Mouse (Mus musculus) lung, embryonic 15.5 days (tissue): ENCODE data around the gene Btbd19. TPM values are rescaled to one million over a fixed set of nuclear protein-coding genes. Genes with fewer than 3 reads are reported as not detected.

ENCODE experiments used
- ATAC-seq: fragments of 200-750 bp; cut with Nextera tagmentation; 2 replicates; pipeline ENCODE4 v1.8.0; 2017; ENCODE audit warnings: moderate number of reproducible peaks, borderline replicate concordance; ENCODE audit not compliant: low FRiP score, low TSS enrichment; ENCODE audit errors: extremely low read depth
- H3K27ac ChIP-seq: fragments of 300-500 bp; sonication (generic); 2 replicates; pipeline ENCODE4 v1.5.1; 2015; ENCODE audit warnings: moderate library complexity, mild to moderate bottlenecking, inconsistent platforms
- H3K27me3 ChIP-seq: fragments of 300-500 bp; sonication (generic); 2 replicates; pipeline ENCODE4 v1.6.1; 2015; ENCODE audit warnings: inconsistent platforms
- H3K36me3 ChIP-seq: fragments of 300-500 bp; sonication (generic); 2 replicates; pipeline ENCODE4 v1.6.1; 2015; ENCODE audit warnings: inconsistent platforms
- H3K4me1 ChIP-seq: fragments of 300-500 bp; sonication (generic); 2 replicates; pipeline ENCODE4 v1.6.1; 2015; ENCODE audit warnings: inconsistent platforms
- H3K4me2 ChIP-seq: fragments of 300-500 bp; sonication (generic); 2 replicates; pipeline ENCODE4 v1.6.1; 2015; ENCODE audit warnings: inconsistent platforms, mild to moderate bottlenecking, moderate library complexity
- H3K4me3 ChIP-seq: fragments of 300-500 bp; sonication (generic); 2 replicates; pipeline ENCODE4 v1.5.1; 2015; ENCODE audit warnings: mild to moderate bottlenecking, inconsistent platforms
- H3K9ac ChIP-seq: fragments of 300-500 bp; sonication (generic); 2 replicates; pipeline ENCODE4 v1.6.1; 2015; ENCODE audit warnings: inconsistent platforms
- H3K9me3 ChIP-seq: fragments of 300-500 bp; sonication (generic); 2 replicates; pipeline ENCODE4 v1.6.1; 2016; ENCODE audit warnings: inconsistent platforms
- WGBS: fragments of 180-500 bp; shearing (Covaris S2); methylation state at CpG from one replicate; pipeline ENCODE4 v1.1.7; 2015; 5-methylcytosine and 5-hydroxymethylcytosine counted together
- polyA plus RNA-seq: library from polyadenylated mRNA; unstranded; fragments of >200 nt; fragmentation: Nextera tagmentation; extraction: Ambion mirVana; gene quantifications from 2 replicates; pipeline ENCODE4 v1.2.1, GENCODE M21; 2015

The Btbd19 gene
- polyA plus RNA-seq, result 5.9 and 6.8 TPM in 2 replicates

DNA sequence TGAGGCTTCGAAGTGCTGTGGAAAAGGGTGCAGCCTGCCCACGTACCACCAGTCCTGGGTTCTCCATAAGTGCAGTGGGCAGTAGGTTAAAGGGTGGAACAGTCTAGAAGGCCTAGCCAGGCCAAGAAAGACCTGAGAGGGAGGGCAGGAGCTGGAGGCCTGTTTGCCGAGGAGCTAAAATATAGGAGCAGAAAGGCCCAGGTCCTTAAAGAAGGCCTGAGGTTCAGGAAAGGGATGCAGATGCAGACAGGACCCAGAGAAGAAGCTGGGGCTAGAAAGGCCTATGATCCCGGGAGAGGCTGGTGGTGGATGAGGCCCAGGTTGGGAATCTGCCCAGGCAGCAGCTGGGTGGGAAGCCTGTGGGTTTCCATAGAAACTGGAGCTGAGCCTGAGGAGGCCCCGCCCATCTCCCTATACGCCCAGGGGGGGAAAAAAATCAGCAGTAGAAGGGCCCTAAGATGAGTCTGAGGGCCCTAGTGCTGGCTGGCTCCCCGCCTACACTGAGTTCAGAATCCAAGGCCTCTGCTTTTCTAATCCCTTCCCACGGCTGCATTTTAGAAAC lies at the start of gene Btbd19:
Gene Btbd19, minus strand, starts transcription at position 378 of the 562 bp plus-strand sequence.
- H3K4me1 ChIP-seq, result peaks cover 32% of the 10 kb centered on the region
- peak; percentile 71; the same call in 1 of the 2 replicates for ATAC-seq
- H3K9ac ChIP-seq, result peak within 1 kb of the TSS; percentile 31
- H3K9me3 ChIP-seq, result no peaks in the 10 kb centered on the region
- no peak within 1 kb of the TSS for H3K4me3 ChIP-seq
- H3K27me3 ChIP-seq, result no peaks in the 10 kb centered on the region
- peak within 1 kb of the TSS; percentile 94 for H3K27ac ChIP-seq
- 22% methylated on average over 8 of the region's 8 CpGs for WGBS
- peak within 1 kb of the TSS; percentile 26 for H3K4me2 ChIP-seq
- H3K36me3 ChIP-seq, result 0 out of 2 replicates have a peak, but pooled peaks cover 3% of the 10 kb centered on the region

DNA sequence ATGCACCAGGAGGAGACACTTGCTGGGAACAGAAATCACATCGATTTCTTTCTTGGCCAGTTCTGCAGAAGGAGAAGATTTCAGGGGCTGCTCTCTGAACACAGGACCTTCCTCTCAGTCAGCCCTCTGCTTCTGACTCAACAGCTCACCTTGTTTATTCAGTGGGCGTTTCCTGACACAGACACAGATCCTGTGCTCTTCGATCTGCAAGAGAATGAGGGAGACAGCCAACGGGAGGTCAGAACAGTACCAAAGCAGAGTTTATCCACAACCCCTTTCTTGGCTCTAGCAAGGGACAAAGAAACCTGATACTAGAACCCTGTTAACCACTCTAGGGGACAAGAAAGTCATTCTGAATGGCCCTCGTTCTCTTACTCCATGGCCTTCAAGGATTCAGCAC lies 44.4 kb upstream of the Btbd19 start:
- Histone ChIP-seq H3K9me3 (no peaks in the 10 kb centered on the region), H3K27ac (no peak overlapping the region), H3K4me2 (no peak overlapping the region), H3K4me3 (no peak overlapping the region), H3K4me1 (no peaks in the 10 kb centered on the region), H3K36me3 (peaks cover 93% of the 10 kb centered on the region), H3K9ac (no peak overlapping the region), H3K27me3 (no peaks in the 10 kb centered on the region)
- 79% methylated on average over 5 of the region's 5 CpGs for WGBS
- ATAC-seq, result no peak

DNA sequence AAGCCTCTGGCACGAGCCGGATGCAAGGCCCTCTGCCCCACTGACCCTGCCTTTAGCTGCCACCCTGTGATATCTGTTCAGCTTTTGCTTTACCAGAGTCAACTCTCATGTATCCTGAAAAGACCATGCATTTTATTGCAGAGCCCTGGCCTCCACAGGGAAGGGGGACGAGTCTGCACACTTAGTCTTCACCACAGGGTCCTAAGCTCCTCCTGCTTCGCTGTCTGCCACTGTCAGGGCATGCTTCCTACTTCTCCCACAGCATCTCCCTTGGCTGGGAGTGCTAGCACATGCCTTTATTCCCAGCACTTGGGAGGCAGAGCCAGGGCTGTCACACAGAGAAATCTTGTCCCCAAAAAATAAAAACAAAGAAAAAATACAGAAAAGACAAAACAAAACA lies 35.7 kb upstream of the Btbd19 start:
- 66% methylated on average over 4 of the region's 4 CpGs for WGBS
- H3K27me3 ChIP-seq, result no peaks in the 10 kb centered on the region
- H3K9me3 ChIP-seq, result no peaks in the 10 kb centered on the region
- no peak overlapping the region for H3K9ac ChIP-seq
- ATAC-seq, result no peak
- no peak overlapping the region for H3K4me2 ChIP-seq
- H3K36me3 ChIP-seq, result peaks cover 72% of the 10 kb centered on the region
- H3K4me3 ChIP-seq, result no peak overlapping the region
- no peaks in the 10 kb centered on the region for H3K4me1 ChIP-seq
- H3K27ac ChIP-seq, result no peak overlapping the region

DNA sequence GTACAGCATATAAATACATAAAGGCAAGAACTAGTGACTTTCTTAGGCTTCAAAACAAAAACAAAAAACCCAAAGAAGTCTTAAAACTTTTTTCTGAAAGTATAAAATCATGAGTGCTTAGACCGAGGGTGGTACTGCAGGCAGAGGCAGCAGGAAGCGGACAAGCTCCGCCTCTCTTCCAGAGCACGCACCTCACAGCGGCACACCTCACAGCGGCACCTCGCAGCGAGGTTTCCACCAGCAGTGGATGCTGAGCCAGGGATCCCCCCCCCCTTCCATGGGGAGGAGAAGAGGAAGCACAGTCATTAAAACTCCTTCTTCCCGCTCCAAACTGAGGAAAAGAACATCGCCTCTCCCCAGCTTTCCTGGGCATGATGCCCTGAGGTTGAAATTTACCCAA lies 34.1 kb upstream of the Btbd19 start:
- Histone ChIP-seq H3K9me3 (no peaks in the 10 kb centered on the region), H3K27ac (no peak overlapping the region), H3K27me3 (no peaks in the 10 kb centered on the region), H3K4me1 (no peaks in the 10 kb centered on the region), H3K4me3 (no peak overlapping the region), H3K4me2 (no peak overlapping the region), H3K36me3 (peaks cover 57% of the 10 kb centered on the region), H3K9ac (no peak overlapping the region)
- 75% methylated on average over 10 of the region's 10 CpGs for WGBS
- no peak for ATAC-seq

- H3K27me3 ChIP-seq, result no peaks in the 10 kb centered on the region
- no peak for ATAC-seq
- peaks cover 19% of the 10 kb centered on the region for H3K4me1 ChIP-seq
- H3K9ac ChIP-seq, result 0 out of 2 replicates have a peak overlapping the region, but pooled peaks have one; percentile 29
- peak overlapping the region; percentile 67 for H3K4me3 ChIP-seq
- peaks cover 53% of the 10 kb centered on the region for H3K36me3 ChIP-seq
- peak overlapping the region; percentile 86 for H3K27ac ChIP-seq
- H3K9me3 ChIP-seq, result no peaks in the 10 kb centered on the region
- WGBS, result 25% methylated on average over 6 of the region's 6 CpGs
- peak overlapping the region; percentile 59 for H3K4me2 ChIP-seq
These were observed 30.8 kb upstream of the Btbd19 start for GRCm38 (mm10) chr4:117156372-117156771.

GRCm38 (mm10) chr4:117155792-117156355 lies 30.3 kb upstream of the Btbd19 start, which contains the start of gene Rps8:
Rps8 (minus strand) TSS chr4:117156243.
- Histone ChIP-seq H3K27me3 (no peaks in the 10 kb centered on the region), H3K4me2 (peak within 1 kb of the TSS; percentile 59), H3K36me3 (peaks cover 53% of the 10 kb centered on the region), H3K9me3 (no peaks in the 10 kb centered on the region), H3K4me3 (peak within 1 kb of the TSS; percentile 67), H3K27ac (peak within 1 kb of the TSS; percentile 86), H3K9ac (peak within 1 kb of the TSS; percentile 92), H3K4me1 (peaks cover 19% of the 10 kb centered on the region)
- WGBS, result 3% methylated on average over 49 of the region's 52 CpGs
- ATAC-seq, result peak; percentile 93

DNA sequence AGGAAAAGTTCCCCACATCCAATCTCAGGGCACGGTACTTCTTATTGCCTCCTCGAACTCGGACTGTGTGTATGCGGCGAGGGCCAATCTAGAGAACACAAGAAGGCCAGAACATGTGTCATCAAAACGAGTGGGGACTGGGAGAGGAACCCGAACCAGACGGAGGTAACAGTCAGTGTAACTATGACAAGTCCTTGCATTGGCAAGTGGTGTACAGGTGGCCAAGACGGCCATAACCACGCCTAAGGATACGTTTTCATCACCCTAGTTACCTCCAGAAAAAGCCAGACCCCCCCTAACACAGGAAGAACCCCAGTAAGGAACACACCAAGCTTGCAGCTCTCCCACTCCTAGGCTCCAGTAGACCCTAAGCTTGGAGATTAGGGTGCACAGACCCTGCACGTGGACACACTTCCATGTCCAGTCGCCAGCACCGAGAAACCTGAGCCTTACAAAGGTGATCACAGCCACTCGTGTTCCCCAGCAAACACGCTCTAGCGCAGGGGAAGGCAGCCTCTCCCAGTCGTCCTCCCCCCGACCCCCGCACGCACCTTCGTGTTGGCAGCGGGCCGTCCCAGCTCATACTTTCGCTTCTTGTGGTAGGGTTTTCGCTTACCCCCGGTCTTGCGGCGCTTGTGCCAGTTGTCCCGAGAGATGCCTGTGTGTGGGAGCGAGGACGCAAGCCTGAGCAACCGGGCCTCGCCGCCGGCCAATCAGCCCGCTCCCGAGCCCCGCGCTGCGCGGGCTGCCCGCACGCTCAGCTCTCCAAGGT lies 29.7 kb upstream of the Btbd19 start:
- Histone ChIP-seq H3K4me2 (peak overlapping the region; percentile 59), H3K9ac (peak overlapping the region; percentile 92), H3K36me3 (peaks cover 53% of the 10 kb centered on the region), H3K27ac (peak overlapping the region; percentile 86), H3K27me3 (no peaks in the 10 kb centered on the region), H3K4me1 (peaks cover 19% of the 10 kb centered on the region), H3K4me3 (peak overlapping the region; percentile 67), H3K9me3 (no peaks in the 10 kb centered on the region)
- ATAC-seq, result no peak; the same call in 1 of the 2 replicates
- WGBS, result under 1% methylated on average over 44 of the region's 44 CpGs

GRCm38 (mm10) chr4:117152714-117153113 lies 27.2 kb upstream of the Btbd19 start:
- H3K4me1 ChIP-seq, result peaks cover 19% of the 10 kb centered on the region
- H3K27ac ChIP-seq, result no peak overlapping the region
- H3K27me3 ChIP-seq, result no peaks in the 10 kb centered on the region
- WGBS, result 57% methylated on average over 5 of the region's 5 CpGs
- ATAC-seq, result no peak
- H3K9me3 ChIP-seq, result no peaks in the 10 kb centered on the region
- no peak overlapping the region for H3K4me3 ChIP-seq
- no peak overlapping the region for H3K9ac ChIP-seq
- no peak overlapping the region for H3K4me2 ChIP-seq
- peaks cover 53% of the 10 kb centered on the region for H3K36me3 ChIP-seq

- ATAC-seq, result no peak
- H3K9me3 ChIP-seq, result no peaks in the 10 kb centered on the region
- H3K4me1 ChIP-seq, result peaks cover 19% of the 10 kb centered on the region
- H3K9ac ChIP-seq, result no peak overlapping the region
- no peak overlapping the region for H3K4me2 ChIP-seq
- WGBS, result 25% methylated on average over 1 of the region's 1 CpGs
- no peak overlapping the region for H3K4me3 ChIP-seq
- peaks cover 53% of the 10 kb centered on the region for H3K36me3 ChIP-seq
- no peaks in the 10 kb centered on the region for H3K27me3 ChIP-seq
- H3K27ac ChIP-seq, result no peak overlapping the region
These were observed 25.9 kb upstream of the Btbd19 start for GRCm38 (mm10) chr4:117151416-117151815.

GRCm38 (mm10) chr4:117150212-117150733 lies 24.7 kb upstream of the Btbd19 start:
- Histone ChIP-seq H3K4me3 (no peak overlapping the region), H3K4me2 (no peak overlapping the region), H3K4me1 (peaks cover 19% of the 10 kb centered on the region), H3K27me3 (no peaks in the 10 kb centered on the region), H3K9ac (no peak overlapping the region), H3K9me3 (no peaks in the 10 kb centered on the region), H3K27ac (no peak overlapping the region), H3K36me3 (peaks cover 53% of the 10 kb centered on the region)
- 87% methylated on average over 6 of the region's 6 CpGs for WGBS
- no peak for ATAC-seq

DNA sequence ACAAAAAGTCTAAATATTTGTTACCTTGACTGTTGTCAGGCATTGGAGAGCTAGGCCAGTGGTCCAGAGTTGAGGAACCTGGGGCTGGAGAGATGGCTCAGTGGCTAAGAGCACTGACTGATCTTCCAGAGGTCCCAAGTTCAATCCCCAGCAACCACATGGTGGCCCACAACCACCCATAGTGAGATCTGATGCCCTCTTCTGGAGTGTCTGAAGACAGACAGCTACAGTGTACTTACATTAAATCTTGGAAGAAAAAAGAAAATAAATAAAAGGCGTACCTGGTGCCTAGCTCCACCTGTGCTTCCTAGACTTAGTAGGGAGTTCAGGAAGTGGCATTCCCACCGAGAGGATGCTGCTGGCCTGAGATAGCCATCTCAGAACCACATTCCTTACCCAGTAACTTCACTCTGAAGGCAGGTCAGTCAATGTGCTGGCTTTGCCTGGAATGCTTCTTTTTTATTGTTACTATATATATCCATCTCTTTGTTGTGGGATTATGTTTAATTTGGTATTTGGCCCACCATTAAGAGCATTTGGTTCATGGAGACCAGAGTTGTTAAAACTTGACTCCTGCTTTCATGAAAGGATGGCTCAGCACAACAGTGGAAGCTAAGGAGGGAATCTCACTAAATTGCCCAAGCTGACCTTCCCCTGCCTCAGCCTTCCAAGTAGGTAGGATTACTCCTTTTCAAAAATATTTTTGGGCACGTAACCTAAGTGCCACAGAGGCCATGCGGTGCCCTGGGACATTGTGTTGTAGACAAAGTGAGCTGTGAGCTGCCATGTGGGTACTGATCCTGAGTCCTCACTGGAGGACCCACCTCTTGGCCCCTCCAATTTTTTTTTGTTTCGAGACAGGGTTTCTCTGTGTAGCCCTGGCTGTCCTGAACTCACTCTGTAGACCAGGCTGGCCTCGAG lies 24.0 kb upstream of the Btbd19 start:
- no peaks in the 10 kb centered on the region for H3K27me3 ChIP-seq
- ATAC-seq, result no peak
- WGBS, result 63% methylated on average over 6 of the region's 6 CpGs
- peaks cover 18% of the 10 kb centered on the region for H3K4me1 ChIP-seq
- no peak overlapping the region for H3K9ac ChIP-seq
- H3K27ac ChIP-seq, result no peak overlapping the region
- H3K4me3 ChIP-seq, result no peak overlapping the region
- H3K36me3 ChIP-seq, result peaks cover 53% of the 10 kb centered on the region
- H3K4me2 ChIP-seq, result no peak overlapping the region
- no peaks in the 10 kb centered on the region for H3K9me3 ChIP-seq
